In genomic region chr9:117136410-117136809, GRCm38 (mm10) we compare ENCODE assay signal across 22 mouse cellular contexts.
DNase-seq lines count a peak whose midpoint lies in the region; ATAC-seq and TF ChIP-seq lines count a peak whose summit lies in the region.
"Had no signal": no experiment of that assay in that cellular context is flagged by ENCODE, and none has a peak within 500 bp of the region (broad histone marks: within the 10 kb centered on the region; RNA-seq: fewer than 3 reads in every experiment).

No protein-coding gene starts in this region.

- H3K27me3 ChIP-seq in CH12.LX (replicated peaks) = no peaks in the 10 kb centered on the region
- H3K27me3 ChIP-seq: embryonic facial prominence, embryonic 12.5 days; forebrain, embryonic 12.5 days; heart, embryonic 12.5 days; hindbrain, embryonic 12.5 days; Patski had no signal

- in situ Hi-C loops in CH12.LX (cut with MboI; ENCODE audit: low pct_ligation_motif_present, low pct_unique_long_range_greater_than_20kb, low sequenced_read_pairs) = no loop called here

- no peak overlapping the region for H3K4me3 ChIP-seq in CH12.LX (replicated peaks in 1 of 3; ENCODE audit: low read depth in 2 of 3, low read length in 2 of 3, poor library complexity in 1 of 3)
- no peak overlapping the region for H3K4me3 ChIP-seq in embryonic fibroblast, embryonic 13.5 days (ENCODE audit: insufficient read depth, low read length)
- H3K4me3 ChIP-seq: embryonic facial prominence, embryonic 12.5 days; forebrain, embryonic 12.5 days; heart, embryonic 12.5 days; hindbrain, embryonic 12.5 days had no signal

- H3K36me3 ChIP-seq in CH12.LX (replicated peaks in 1 of 2; ENCODE audit: control insufficient read depth in 1 of 2, insufficient read depth in 1 of 2, low read length in 1 of 2) = no peaks in the 10 kb centered on the region
- H3K36me3 ChIP-seq: embryonic facial prominence, embryonic 12.5 days; forebrain, embryonic 12.5 days; heart, embryonic 12.5 days; hindbrain, embryonic 12.5 days had no signal

- no peak for TF ChIP-seq CTCF in CH12.LX (conservative IDR thresholded peaks at IDR 0.05 in 1 of 2, IDR thresholded peaks at IDR 0.05 in 1 of 2; ENCODE audit: low read depth in 2 of 2, low read length in 2 of 2)
- no peak for TF ChIP-seq CTCF in embryonic fibroblast, embryonic 13.5 days (IDR thresholded peaks at IDR 0.05; ENCODE audit: borderline replicate concordance, insufficient read depth, low read length)

- H3K9me3 ChIP-seq in CH12.LX (replicated peaks; ENCODE audit: low read length) = peaks cover 72% of the 10 kb centered on the region
- H3K9me3 ChIP-seq: embryonic facial prominence, embryonic 12.5 days; forebrain, embryonic 12.5 days; heart, embryonic 12.5 days; hindbrain, embryonic 12.5 days had no signal

- intact Hi-C loops in heart, postnatal 36 days (cut with DNase I) = no loop called here

- no peak for TF ChIP-seq RAD21 in CH12.LX (IDR thresholded peaks at IDR 0.05; ENCODE audit: low read depth, low read length)

- no peak overlapping the region for H3K4me2 ChIP-seq in CH12.LX (ENCODE audit: insufficient read depth, low read depth, poor library complexity, severe bottlenecking)
- H3K4me2 ChIP-seq: embryonic facial prominence, embryonic 12.5 days; forebrain, embryonic 12.5 days; heart, embryonic 12.5 days; hindbrain, embryonic 12.5 days had no signal

- no peak overlapping the region for H3K27ac ChIP-seq in CH12.LX (ENCODE audit: insufficient read depth, low read depth)
- peak overlapping the region; percentile 58 for H3K27ac ChIP-seq in embryonic fibroblast, embryonic 13.5 days (ENCODE audit: insufficient read depth, low read length)
- H3K27ac ChIP-seq: embryonic facial prominence, embryonic 12.5 days; forebrain, embryonic 12.5 days; hindbrain, embryonic 12.5 days had no signal

- dilution Hi-C loops in CH12.LX (cut with MboI; ENCODE audit: extremely low pct_ligation_motif_present, extremely low pct_unique_long_range_greater_than_20kb, low sequenced_read_pairs) = no loop called here

- peak; percentile 63 for DNase-seq in heart, adult 11 months
- no peak for DNase-seq in heart, postnatal 36 days
- DNase-seq in CH12.LX (ENCODE audit: extremely low read depth) = no peak
- no peak for DNase-seq in spleen, adult 12 weeks (ENCODE audit: low spot score)
- no peak for DNase-seq in urinary bladder, adult 2 months (ENCODE audit: low spot score)
- DNase-seq: adrenal gland, adult 8-10 months; B cell, adult 2 months; cerebellum, adult 11 months; cerebellum, adult 8-10 months; cerebellum, postnatal 14 days; gastrocnemius, postnatal 10 days had no signal

- no peak for TF ChIP-seq POLR2A in CH12.LX (IDR thresholded peaks at IDR 0.05; ENCODE audit: low read depth, low read length)
- no peak for TF ChIP-seq POLR2A in embryonic fibroblast, embryonic 13.5 days (IDR thresholded peaks at IDR 0.05; ENCODE audit: low read depth, low read length)

- peak; percentile 47 for ATAC-seq in megakaryocyte progenitor cell, adult 5-6 weeks (replicated peaks; ENCODE audit: poor library complexity)
- ATAC-seq: CD4-positive, CD25-positive, alpha-beta regulatory T cell, adult 4 months; forebrain, embryonic 16.5 days; hindbrain, embryonic 16.5 days; inflammation-experienced regulatory T-cells, adult 6 months; Patski had no signal

- H3K79me2 ChIP-seq in CH12.LX (replicated peaks; ENCODE audit: control insufficient read depth, extremely low read depth, insufficient read depth, poor library complexity, severe bottlenecking) = no peaks in the 10 kb centered on the region

- TF ChIP-seq EP300 in CH12.LX (IDR thresholded peaks at IDR 0.05; ENCODE audit: low read length) = no peak

- no peak overlapping the region for H3K9ac ChIP-seq in CH12.LX (ENCODE audit: insufficient read depth, low read depth)
- H3K9ac ChIP-seq: embryonic facial prominence, embryonic 12.5 days; forebrain, embryonic 12.5 days; heart, embryonic 12.5 days; hindbrain, embryonic 12.5 days had no signal

- H3K4me1 ChIP-seq in CH12.LX (ENCODE audit: control insufficient read depth in 1 of 2, insufficient read depth in 2 of 2) = no peaks in the 10 kb centered on the region
- H3K4me1 ChIP-seq in embryonic fibroblast, embryonic 13.5 days (ENCODE audit: control insufficient read depth, insufficient read depth, low read length) = no peaks in the 10 kb centered on the region; the same call in none of the 2 replicates
- H3K4me1 ChIP-seq: embryonic facial prominence, embryonic 12.5 days; forebrain, embryonic 12.5 days; hindbrain, embryonic 12.5 days had no signal

TF ChIP-seq in CH12.LX, 34 proteins besides CTCF, POLR2A, EP300 and RAD21:
- TF ChIP-seq UBTF (IDR thresholded peaks at IDR 0.05; ENCODE audit: low read depth, low read length) = no peak
- TF ChIP-seq MAFK (IDR thresholded peaks at IDR 0.05; ENCODE audit: insufficient replicate concordance, low read length) = 0 out of 2 replicates have a peak, but pooled peaks have one; percentile 60
